Mouse (Mus musculus) kidney, postnatal 0 days (tissue): ENCODE data around the gene Myt1l. TPM values are rescaled to one million over a fixed set of nuclear protein-coding genes. Genes with fewer than 3 reads are reported as not detected.
A peak's percentile ranks its signal among the peaks of the same experiment; 100 is the strongest.

Source experiments
- ATAC-seq: fragments of 200-750 bp; cut with Nextera tagmentation; replicated peaks from 2 replicates; pipeline ENCODE4 v1.8.0; 2017; ENCODE audit warnings: low read depth, moderate number of reproducible peaks, moderate TSS enrichment, moderate library complexity; ENCODE audit not compliant: low FRiP score
- DNase-seq: peaks from one replicate; pipeline ENCODE4 v3.0.0-alpha.2; 2016; ENCODE audit warnings: low spot score
- H3K27ac ChIP-seq: fragments of 300-500 bp; sonication (generic); 2 replicates; pipeline ENCODE4 v1.5.1; 2014; ENCODE audit warnings: mild to moderate bottlenecking
- H3K27me3 ChIP-seq: fragments of 300-500 bp; sonication (generic); 2 replicates; pipeline ENCODE4 v1.6.1; 2014; ENCODE audit warnings: low read length, mixed read lengths; ENCODE audit not compliant: insufficient read depth
- H3K36me3 ChIP-seq: fragments of 300-500 bp; sonication (generic); 2 replicates; pipeline ENCODE4 v1.6.1; 2014; ENCODE audit warnings: low read length, mixed read lengths; ENCODE audit not compliant: insufficient read depth
- H3K4me1 ChIP-seq: fragments of 300-500 bp; sonication (generic); replicated peaks from 2 replicates; pipeline ENCODE4 v1.6.1; 2014; ENCODE audit warnings: antibody characterized with exemption, low read length, mixed read lengths; ENCODE audit not compliant: insufficient read depth
- H3K4me2 ChIP-seq: fragments of 300-500 bp; sonication (generic); 2 replicates; pipeline ENCODE4 v1.6.1; 2014; ENCODE audit warnings: mild to moderate bottlenecking, low read length, moderate library complexity, mixed read lengths
- H3K4me3 ChIP-seq: fragments of 300-500 bp; sonication (generic); replicated peaks from 2 replicates; pipeline ENCODE4 v1.5.1; 2014; ENCODE audit warnings: low read depth, low read length
- H3K9ac ChIP-seq: fragments of 300-500 bp; sonication (generic); 2 replicates; pipeline ENCODE4 v1.6.1; 2014; ENCODE audit warnings: low read depth, low read length
- H3K9me3 ChIP-seq: fragments of 300-500 bp; sonication (generic); replicated peaks from 2 replicates; pipeline ENCODE4 v1.6.1; 2016; ENCODE audit warnings: low read length, inconsistent platforms, mixed read lengths
- CTCF ChIP-seq: IDR thresholded peaks from 2 replicates; pipeline ENCODE4 v1.5.1; 2016; ENCODE audit warnings: antibody characterized with exemption, low read depth, mild to moderate bottlenecking, moderate library complexity
- WGBS: fragments of 180-500 bp; shearing (Covaris S2); extraction: QIAGEN DNeasy Blood & Tissue Kit; methylation state at CpG from one replicate; pipeline ENCODE4 v1.1.7; 2014; 5-methylcytosine and 5-hydroxymethylcytosine counted together
- polyA plus RNA-seq: library from polyadenylated mRNA; unstranded; fragments of >200 nt; fragmentation: Nextera tagmentation; extraction: Ambion mirVana; gene quantifications from 2 replicates; pipeline ENCODE4 v1.2.1, GENCODE M21; 2015

The Myt1l gene
- polyA plus RNA-seq, 1 experiment from 2014 or later: 0.07 TPM

GRCm38 (mm10) chr12:29778901-29779300 lies 250.7 kb downstream of the Myt1l start:
- Histone ChIP-seq H3K27me3 (no peaks in the 10 kb centered on the region), H3K36me3 (no peaks in the 10 kb centered on the region), H3K27ac (no peak overlapping the region), H3K4me3 (no peak overlapping the region), H3K9ac (no peak overlapping the region), H3K4me2 (no peak overlapping the region), H3K4me1 (no peaks in the 10 kb centered on the region), H3K9me3 (no peaks in the 10 kb centered on the region)
- 88% methylated on average over 2 of the region's 2 CpGs for WGBS
- no peak for DNase-seq
- no peak for TF ChIP-seq CTCF
- ATAC-seq: no peak

DNA sequence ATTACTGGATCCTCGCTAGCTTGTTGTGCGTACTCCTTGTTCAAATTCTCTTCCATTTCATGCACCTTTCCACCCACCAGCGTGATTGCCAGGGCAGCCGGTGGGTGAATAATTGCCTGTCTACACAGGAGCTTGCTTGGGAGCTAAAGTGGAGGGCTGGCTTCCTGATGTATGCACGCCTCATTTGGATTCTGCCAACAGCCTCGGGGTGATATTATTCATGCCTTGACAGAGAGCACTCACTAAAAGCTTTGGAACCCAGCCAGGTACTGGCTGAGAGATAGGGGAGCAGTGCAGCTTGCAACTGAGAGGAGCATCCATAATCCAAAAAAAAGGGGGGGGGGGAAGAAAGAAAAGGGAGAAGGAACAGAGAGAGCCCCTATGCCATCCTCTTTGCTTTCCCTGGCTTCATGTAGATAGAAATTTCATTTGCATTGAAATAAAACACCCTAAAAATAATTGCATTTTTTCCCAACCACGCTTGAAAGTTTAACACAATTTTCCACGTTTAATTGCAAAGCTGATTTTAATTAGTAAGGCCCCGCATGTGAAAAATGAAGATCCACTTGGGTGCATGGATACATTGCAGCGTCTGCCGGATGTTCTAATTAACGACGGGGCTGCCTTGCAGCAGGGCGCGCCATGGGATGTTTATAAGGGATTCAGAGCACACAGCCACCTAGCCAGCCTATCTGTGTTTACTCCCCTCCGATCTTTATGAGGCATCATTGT lies 261.3 kb downstream of the Myt1l start:
- Histone ChIP-seq H3K27me3 (no peaks in the 10 kb centered on the region), H3K36me3 (no peaks in the 10 kb centered on the region), H3K4me1 (no peaks in the 10 kb centered on the region), H3K9ac (no peak overlapping the region), H3K4me3 (no peak overlapping the region), H3K9me3 (no peaks in the 10 kb centered on the region), H3K27ac (no peak overlapping the region), H3K4me2 (no peak overlapping the region)
- 20% methylated on average over 16 of the region's 16 CpGs for WGBS
- TF ChIP-seq CTCF: no peak
- ATAC-seq: no peak
- no peak for DNase-seq

DNA sequence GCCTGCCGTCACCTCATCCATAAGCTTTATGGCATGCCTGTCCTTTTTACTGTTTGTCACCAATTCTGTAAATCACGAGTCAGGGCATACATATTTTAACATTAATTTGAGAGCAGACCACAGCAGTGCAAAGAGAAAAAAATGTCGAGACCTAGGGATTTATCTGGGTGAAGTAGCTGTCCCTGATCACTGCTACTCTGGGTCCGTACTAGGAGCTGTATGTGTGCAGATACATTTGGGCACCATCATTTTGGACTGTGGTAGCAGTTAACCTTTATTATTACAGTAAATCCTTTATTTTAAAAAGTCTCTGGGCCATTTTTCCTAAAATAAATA lies 261.8 kb downstream of the Myt1l start:
- WGBS: 22% methylated on average over 4 of the region's 4 CpGs
- ATAC-seq: no peak

GRCm38 (mm10) chr12:29792998-29793397 lies 264.8 kb downstream of the Myt1l start:
- WGBS: 84% methylated on average over 5 of the region's 5 CpGs
- Histone ChIP-seq H3K4me2 (no peak overlapping the region), H3K36me3 (no peaks in the 10 kb centered on the region), H3K27ac (no peak overlapping the region), H3K27me3 (no peaks in the 10 kb centered on the region), H3K4me3 (no peak overlapping the region), H3K4me1 (no peaks in the 10 kb centered on the region), H3K9ac (no peak overlapping the region), H3K9me3 (no peaks in the 10 kb centered on the region)
- TF ChIP-seq CTCF: no peak
- ATAC-seq (no peak), DNase-seq (no peak)

More for the DNA sequence above, 261.8 kb downstream of the Myt1l start:
- no peaks in the 10 kb centered on the region for H3K4me1 ChIP-seq
- H3K27ac ChIP-seq: no peak overlapping the region
- H3K9me3 ChIP-seq: no peaks in the 10 kb centered on the region
- H3K4me2 ChIP-seq: no peak overlapping the region
- no peak overlapping the region for H3K4me3 ChIP-seq
- no peaks in the 10 kb centered on the region for H3K36me3 ChIP-seq
- TF ChIP-seq CTCF: no peak
- no peaks in the 10 kb centered on the region for H3K27me3 ChIP-seq
- DNase-seq: no peak
- no peak overlapping the region for H3K9ac ChIP-seq

GRCm38 (mm10) chr12:29795107-29795673 lies 267.0 kb downstream of the Myt1l start:
- Histone ChIP-seq H3K4me3 (no peak overlapping the region), H3K9me3 (no peaks in the 10 kb centered on the region), H3K36me3 (no peaks in the 10 kb centered on the region), H3K4me2 (no peak overlapping the region), H3K27me3 (no peaks in the 10 kb centered on the region), H3K4me1 (no peaks in the 10 kb centered on the region), H3K27ac (no peak overlapping the region), H3K9ac (no peak overlapping the region)
- no peak for ATAC-seq
- TF ChIP-seq CTCF: peak; percentile 41; the same call in 1 of the 2 replicates
- peak; percentile 5 for DNase-seq
- 67% methylated on average over 5 of the region's 5 CpGs for WGBS

- Histone ChIP-seq H3K9me3 (no peaks in the 10 kb centered on the region), H3K4me3 (no peak overlapping the region), H3K4me1 (no peaks in the 10 kb centered on the region), H3K27ac (no peak overlapping the region), H3K36me3 (no peaks in the 10 kb centered on the region), H3K27me3 (no peaks in the 10 kb centered on the region), H3K4me2 (no peak overlapping the region), H3K9ac (no peak overlapping the region)
- no peak for DNase-seq
- 45% methylated on average over 3 of the region's 3 CpGs for whole genome bisulfite sequencing
- no peak for TF ChIP-seq CTCF
- no peak for ATAC-seq
These were observed 270.6 kb downstream of the Myt1l start for GRCm38 (mm10) chr12:29798595-29799391.
